Mouse (Mus musculus) limb, embryonic 13.5 days (tissue): ENCODE results near the gene Calhm3. TPM values are rescaled to one million over a fixed set of nuclear protein-coding genes. Genes with fewer than 3 reads are reported as not detected.

Experiments
- ATAC-seq: fragments of 200-750 bp; cut with Nextera tagmentation; 2 replicates; pipeline ENCODE4 v1.8.0; 2017; ENCODE audit warnings: low read depth, moderate number of reproducible peaks, moderate TSS enrichment; ENCODE audit not compliant: low FRiP score
- H3K27ac ChIP-seq: fragments of 300-500 bp; sonication (generic); 2 replicates; pipeline ENCODE4 v1.5.1; 2015; ENCODE audit warnings: inconsistent platforms, mild to moderate bottlenecking, moderate library complexity
- H3K27me3 ChIP-seq: fragments of 300-500 bp; sonication (generic); 2 replicates; pipeline ENCODE4 v1.6.1; 2015; ENCODE audit warnings: mild to moderate bottlenecking, inconsistent platforms
- H3K36me3 ChIP-seq: fragments of 300-500 bp; sonication (generic); 2 replicates; pipeline ENCODE4 v1.6.1; 2015; ENCODE audit warnings: inconsistent platforms, mild to moderate bottlenecking, moderate library complexity
- H3K4me1 ChIP-seq: fragments of 300-500 bp; sonication (generic); 2 replicates; pipeline ENCODE4 v1.6.1; 2015; ENCODE audit warnings: inconsistent platforms
- H3K4me2 ChIP-seq: fragments of 300-500 bp; sonication (generic); replicated peaks from 2 replicates; pipeline ENCODE4 v1.6.1; 2015; ENCODE audit warnings: inconsistent platforms, mild to moderate bottlenecking, moderate library complexity
- H3K4me3 ChIP-seq: fragments of 300-500 bp; sonication (generic); 2 replicates; pipeline ENCODE4 v1.5.1; 2015; ENCODE audit warnings: moderate library complexity, mild to moderate bottlenecking, inconsistent platforms
- H3K9ac ChIP-seq: fragments of 300-500 bp; sonication (generic); 2 replicates; pipeline ENCODE4 v1.6.1; 2015; ENCODE audit warnings: mild to moderate bottlenecking, inconsistent platforms
- H3K9me3 ChIP-seq: fragments of 300-500 bp; sonication (generic); 2 replicates; pipeline ENCODE4 v1.6.1; 2016; ENCODE audit warnings: inconsistent platforms
- WGBS: fragments of 180-500 bp; shearing (Covaris S2); methylation state at CpG from one replicate; pipeline ENCODE4 v1.1.7; 2015; 5-methylcytosine and 5-hydroxymethylcytosine counted together
- polyA plus RNA-seq: library from polyadenylated mRNA; unstranded; fragments of >200 nt; fragmentation: Nextera tagmentation; extraction: Ambion mirVana; gene quantifications from 2 replicates; pipeline ENCODE4 v1.2.1, GENCODE M21; 2015

The Calhm3 gene
- polyA plus RNA-seq, result not detected in 2 replicates

DNA sequence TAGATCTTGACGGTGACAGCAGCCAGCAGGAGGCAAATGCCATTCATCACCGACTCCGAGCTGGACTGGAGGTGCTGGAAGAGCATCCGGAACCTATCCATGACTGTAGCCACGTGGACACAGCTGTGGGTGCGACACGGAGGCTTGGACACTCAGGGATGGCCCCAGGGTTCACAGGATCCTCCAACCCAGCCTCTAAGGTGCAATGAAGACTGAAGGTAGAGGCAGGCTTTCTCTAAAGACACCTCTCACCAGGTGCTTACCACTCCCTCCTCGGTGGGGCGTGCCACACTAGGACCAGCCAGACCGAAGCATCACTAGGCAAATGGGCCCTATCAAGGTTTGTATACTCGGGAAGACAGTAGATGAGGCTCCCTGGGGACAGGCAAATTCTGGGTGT lies at the start of gene Calhm3:
Calhm3 (minus strand) TSS at position 101 of the 400 bp plus-strand sequence.
- Histone ChIP-seq H3K4me1 (no peaks in the 10 kb centered on the region), H3K4me2 (no peak within 1 kb of the TSS), H3K9me3 (no peaks in the 10 kb centered on the region), H3K36me3 (no peaks in the 10 kb centered on the region), H3K27me3 (no peaks in the 10 kb centered on the region; the same call in 1 of the 2 replicates), H3K27ac (no peak within 1 kb of the TSS), H3K4me3 (no peak within 1 kb of the TSS), H3K9ac (no peak within 1 kb of the TSS)
- ATAC-seq, result no peak
- WGBS, result 81% methylated on average over 11 of the region's 11 CpGs

DNA sequence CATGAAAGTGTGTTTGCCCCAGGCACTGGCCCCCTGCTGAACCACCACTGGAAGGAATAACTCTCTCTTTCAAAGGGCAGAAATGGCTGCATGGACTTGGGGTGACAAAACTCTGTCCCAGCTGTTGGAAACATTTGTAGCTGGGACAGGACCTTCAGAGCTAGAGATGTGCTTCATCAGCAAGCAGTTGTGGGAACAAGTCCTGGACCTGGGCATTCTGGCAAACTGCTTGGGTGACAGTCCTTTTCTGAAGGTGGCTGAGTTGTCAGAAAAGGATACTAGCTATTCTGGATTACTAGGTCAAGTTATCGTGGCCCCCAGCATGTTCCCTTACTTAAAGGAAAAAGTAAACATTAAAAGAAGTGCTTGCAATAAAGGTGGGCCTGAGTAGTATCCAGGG lies 48.6 kb upstream of the Calhm3 start:
- no peak overlapping the region for H3K9ac ChIP-seq
- H3K4me2 ChIP-seq, result no peak overlapping the region
- no peak overlapping the region for H3K4me3 ChIP-seq
- H3K27ac ChIP-seq, result no peak overlapping the region
- H3K4me1 ChIP-seq, result peaks cover 14% of the 10 kb centered on the region
- no peaks in the 10 kb centered on the region for H3K27me3 ChIP-seq
- H3K9me3 ChIP-seq, result no peaks in the 10 kb centered on the region
- WGBS, result 82% methylated on average over 1 of the region's 1 CpGs
- no peaks in the 10 kb centered on the region for H3K36me3 ChIP-seq
- no peak for ATAC-seq

- no peaks in the 10 kb centered on the region for H3K36me3 ChIP-seq
- no peaks in the 10 kb centered on the region for H3K27me3 ChIP-seq
- no peaks in the 10 kb centered on the region for H3K9me3 ChIP-seq
- H3K27ac ChIP-seq, result no peak overlapping the region
- H3K4me3 ChIP-seq, result no peak overlapping the region
- ATAC-seq, result no peak
- H3K4me2 ChIP-seq, result no peak overlapping the region
- no peak overlapping the region for H3K9ac ChIP-seq
- WGBS, result 86% methylated on average over 6 of the region's 6 CpGs
- H3K4me1 ChIP-seq, result peaks cover 14% of the 10 kb centered on the region
These were observed 47.1 kb upstream of the Calhm3 start for GRCm38 (mm10) chr19:47204653-47205052.

- Histone ChIP-seq H3K27ac (no peak overlapping the region), H3K36me3 (no peaks in the 10 kb centered on the region), H3K4me3 (no peak overlapping the region), H3K9ac (no peak overlapping the region), H3K4me2 (no peak overlapping the region), H3K27me3 (no peaks in the 10 kb centered on the region), H3K9me3 (no peaks in the 10 kb centered on the region), H3K4me1 (peaks cover 14% of the 10 kb centered on the region)
- no peak for ATAC-seq
- 91% methylated on average over 6 of the region's 6 CpGs for WGBS
These were observed 45.5 kb upstream of the Calhm3 start for GRCm38 (mm10) chr19:47203042-47203441.

DNA sequence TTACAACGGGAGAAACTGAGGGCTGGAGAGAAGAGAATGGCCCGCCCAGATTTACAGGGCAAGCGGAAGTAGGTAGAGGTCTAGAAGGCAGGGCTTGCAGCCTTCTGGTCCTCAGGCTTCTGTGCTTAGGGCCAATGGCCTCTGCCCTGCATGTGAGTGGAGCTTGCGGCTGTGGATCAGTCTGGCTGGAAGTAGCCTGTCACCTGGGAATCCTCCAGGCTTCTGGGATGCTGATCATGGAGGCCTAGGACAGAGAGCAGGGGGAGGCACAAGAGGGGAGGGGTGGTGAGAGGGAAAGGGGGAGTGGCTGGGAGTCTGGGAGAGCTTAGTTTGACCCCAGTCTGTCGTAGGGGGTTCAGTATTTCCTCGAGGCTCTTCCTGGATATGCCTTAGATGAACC lies 44.9 kb upstream of the Calhm3 start:
- Histone ChIP-seq H3K4me1 (peaks cover 14% of the 10 kb centered on the region), H3K27me3 (no peaks in the 10 kb centered on the region), H3K9ac (no peak overlapping the region), H3K4me2 (no peak overlapping the region; the same call in 1 of the 2 replicates), H3K4me3 (no peak overlapping the region), H3K9me3 (no peaks in the 10 kb centered on the region), H3K36me3 (no peaks in the 10 kb centered on the region), H3K27ac (no peak overlapping the region)
- 48% methylated on average over 6 of the region's 6 CpGs for WGBS
- no peak for ATAC-seq

DNA sequence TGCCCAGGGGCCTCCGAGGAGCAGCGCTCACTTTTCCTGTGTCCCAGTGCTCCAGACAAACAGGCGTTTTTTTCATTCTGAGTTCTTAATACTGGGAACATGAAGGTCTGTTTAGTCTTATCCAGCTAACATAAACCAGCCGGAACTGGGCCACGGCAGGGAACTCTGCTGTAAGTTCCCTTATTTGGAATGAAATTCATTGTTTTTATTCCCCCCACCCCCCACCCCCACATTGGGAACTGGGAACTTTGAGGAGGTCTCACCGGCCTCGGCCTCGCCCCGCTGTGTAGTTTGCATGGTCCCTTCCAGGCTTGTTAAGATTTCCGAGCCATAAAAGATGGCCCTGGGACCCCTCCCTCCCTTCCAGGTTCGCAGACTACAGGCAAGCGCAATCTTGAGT lies 44.4 kb upstream of the Calhm3 start:
- Histone ChIP-seq H3K4me1 (peaks cover 14% of the 10 kb centered on the region), H3K9ac (no peak overlapping the region), H3K4me2 (peak overlapping the region; percentile 15; the same call in 1 of the 2 replicates), H3K9me3 (no peaks in the 10 kb centered on the region), H3K36me3 (no peaks in the 10 kb centered on the region), H3K27ac (0 out of 2 replicates have a peak overlapping the region, but pooled peaks have one; percentile 11), H3K4me3 (no peak overlapping the region), H3K27me3 (no peaks in the 10 kb centered on the region)
- WGBS, result 24% methylated on average over 12 of the region's 12 CpGs
- peak; percentile 51; the same call in 1 of the 2 replicates for ATAC-seq

GRCm38 (mm10) chr19:47198671-47199350 lies 41.2 kb upstream of the Calhm3 start:
- Histone ChIP-seq H3K9me3 (no peaks in the 10 kb centered on the region), H3K27ac (no peak overlapping the region), H3K27me3 (no peaks in the 10 kb centered on the region), H3K4me1 (peaks cover 14% of the 10 kb centered on the region), H3K36me3 (no peaks in the 10 kb centered on the region), H3K4me3 (no peak overlapping the region), H3K4me2 (no peak overlapping the region), H3K9ac (no peak overlapping the region)
- WGBS, result 71% methylated on average over 13 of the region's 13 CpGs
- ATAC-seq, result no peak

DNA sequence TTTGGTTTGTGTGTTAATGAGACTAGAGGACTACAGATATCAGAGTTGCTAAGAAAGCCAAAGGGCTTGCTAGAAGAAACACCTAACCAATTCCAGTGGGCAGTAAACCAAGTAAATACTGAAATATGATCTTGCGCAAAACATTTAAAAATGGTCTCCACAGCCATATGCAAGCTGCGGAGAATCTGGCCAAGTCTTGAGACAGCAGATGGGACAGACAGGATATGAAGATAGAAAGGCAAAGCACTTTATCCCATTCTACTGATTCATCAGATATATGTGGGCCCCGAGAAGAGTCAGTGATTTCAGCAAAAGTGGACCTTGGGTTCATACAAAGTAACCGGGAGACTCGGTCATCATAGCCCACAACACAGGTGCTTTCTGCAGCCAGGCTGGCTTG lies 34.6 kb upstream of the Calhm3 start:
- 91% methylated on average over 5 of the region's 5 CpGs for WGBS
- no peak for ATAC-seq

DNA sequence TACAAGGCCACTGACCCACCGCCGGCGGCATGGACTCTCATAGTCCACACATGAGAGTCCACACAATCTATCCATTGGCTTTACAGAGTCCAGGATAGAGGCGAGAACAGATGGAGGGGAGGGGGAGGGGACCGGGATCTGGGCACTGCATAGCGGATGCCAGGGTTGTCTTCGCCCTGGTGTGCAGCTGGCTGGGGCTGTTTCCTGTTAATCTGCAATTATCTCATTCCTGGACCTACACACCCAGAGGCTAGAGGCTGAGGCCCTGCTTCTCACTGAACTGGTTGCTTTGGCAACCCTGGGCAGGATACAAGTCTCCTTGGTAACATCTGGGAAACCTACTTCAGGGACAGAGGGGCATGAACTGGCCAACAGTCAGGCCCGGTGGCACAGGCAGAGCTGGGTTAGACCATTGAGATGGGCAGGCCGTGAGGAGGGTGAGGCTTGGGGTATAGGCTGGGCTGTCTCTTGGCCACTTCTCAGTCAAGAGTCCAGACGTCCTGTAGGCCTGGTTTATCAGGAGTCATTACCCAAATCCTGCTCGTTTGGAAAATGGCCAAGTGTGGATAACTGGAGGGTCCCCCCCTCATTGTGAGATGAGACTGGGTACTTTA lies 31.1 kb upstream of the Calhm3 start:
- H3K9ac ChIP-seq, result no peak overlapping the region
- H3K27me3 ChIP-seq, result no peaks in the 10 kb centered on the region
- H3K4me2 ChIP-seq, result no peak overlapping the region
- no peaks in the 10 kb centered on the region for H3K9me3 ChIP-seq
- WGBS, result 60% methylated on average over 11 of the region's 11 CpGs
- peaks cover 13% of the 10 kb centered on the region for H3K4me1 ChIP-seq
- H3K4me3 ChIP-seq, result no peak overlapping the region
- ATAC-seq, result no peak
- H3K27ac ChIP-seq, result no peak overlapping the region
- no peaks in the 10 kb centered on the region for H3K36me3 ChIP-seq

More for the DNA sequence above, 34.6 kb upstream of the Calhm3 start:
- no peak overlapping the region for H3K4me3 ChIP-seq
- H3K9me3 ChIP-seq, result no peaks in the 10 kb centered on the region
- H3K4me1 ChIP-seq, result peaks cover 7% of the 10 kb centered on the region
- no peak overlapping the region for H3K27ac ChIP-seq
- H3K36me3 ChIP-seq, result no peaks in the 10 kb centered on the region
- no peaks in the 10 kb centered on the region for H3K27me3 ChIP-seq
- H3K4me2 ChIP-seq, result no peak overlapping the region
- H3K9ac ChIP-seq, result no peak overlapping the region

DNA sequence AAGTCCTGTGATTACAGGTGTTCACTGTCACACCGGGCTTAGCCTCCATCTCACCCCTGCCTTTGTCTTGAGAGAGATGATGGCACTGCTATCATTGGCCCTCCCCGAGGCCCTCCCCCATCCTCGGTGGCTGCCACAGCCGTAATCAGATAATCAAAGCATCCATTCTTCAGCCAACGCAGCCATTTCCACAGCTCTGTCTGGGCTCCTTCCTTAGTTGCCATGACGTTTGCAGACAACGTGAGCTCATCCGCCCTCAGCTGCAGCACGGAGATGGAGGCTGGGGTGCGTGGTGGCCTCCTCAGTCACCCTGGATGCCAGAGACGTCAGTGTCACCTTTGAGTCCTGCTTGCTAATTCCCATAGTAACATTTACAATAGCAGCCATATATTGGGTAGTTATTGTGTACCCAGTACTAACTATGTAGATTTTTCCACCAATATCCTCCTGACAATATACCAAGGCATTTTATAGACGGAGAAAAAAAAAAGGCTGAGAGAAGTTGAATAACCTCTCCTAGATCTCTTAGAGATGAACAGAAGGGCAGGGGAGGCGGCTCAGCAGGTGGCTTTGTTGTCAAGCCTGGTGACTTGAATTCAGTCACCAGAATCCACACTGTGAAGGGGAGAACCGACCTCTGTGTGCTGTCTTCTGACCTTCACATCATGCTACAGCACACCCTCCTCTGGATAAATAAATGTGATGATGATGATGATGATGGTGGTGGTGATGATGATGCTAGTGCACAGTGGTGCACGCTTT lies 29.1 kb upstream of the Calhm3 start:
- Histone ChIP-seq H3K4me3 (no peak overlapping the region), H3K4me2 (no peak overlapping the region), H3K9me3 (peaks cover 7% of the 10 kb centered on the region), H3K36me3 (no peaks in the 10 kb centered on the region), H3K27ac (no peak overlapping the region), H3K9ac (no peak overlapping the region), H3K27me3 (0 out of 2 replicates have a peak, but pooled peaks cover 4% of the 10 kb centered on the region), H3K4me1 (peaks cover 13% of the 10 kb centered on the region)
- no peak for ATAC-seq
- 54% methylated on average over 15 of the region's 15 CpGs for WGBS

DNA sequence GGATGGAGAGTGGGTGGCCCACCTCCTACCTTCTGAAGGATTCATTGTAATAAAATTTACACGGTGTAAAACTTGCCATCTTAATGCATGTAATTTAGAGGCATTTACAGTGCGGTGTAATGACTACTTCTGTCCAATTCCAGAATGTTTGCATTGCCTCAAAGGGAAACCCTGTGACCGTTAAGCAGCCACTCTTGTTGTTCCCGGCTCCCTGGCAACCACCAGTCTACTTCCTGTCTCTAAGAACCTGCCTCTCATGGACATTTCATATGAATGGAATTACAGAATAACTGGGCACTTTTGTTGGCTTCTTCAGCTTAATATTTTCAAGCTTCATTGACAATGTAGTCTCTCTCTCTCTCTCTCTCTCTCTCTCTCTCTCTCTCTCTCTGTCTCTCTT lies 27.2 kb upstream of the Calhm3 start:
- no peaks in the 10 kb centered on the region for H3K36me3 ChIP-seq
- ATAC-seq, result no peak
- peaks cover 17% of the 10 kb centered on the region for H3K4me1 ChIP-seq
- H3K4me2 ChIP-seq, result no peak overlapping the region
- WGBS, result 36% methylated on average over 4 of the region's 4 CpGs
- peaks cover 11% of the 10 kb centered on the region for H3K9me3 ChIP-seq
- no peak overlapping the region for H3K9ac ChIP-seq
- peaks cover 22% of the 10 kb centered on the region for H3K27me3 ChIP-seq
- H3K27ac ChIP-seq, result no peak overlapping the region
- no peak overlapping the region for H3K4me3 ChIP-seq

- Histone ChIP-seq H3K27ac (no peak overlapping the region), H3K9ac (no peak overlapping the region), H3K9me3 (peaks cover 11% of the 10 kb centered on the region), H3K4me3 (no peak overlapping the region), H3K4me1 (peaks cover 22% of the 10 kb centered on the region), H3K27me3 (peaks cover 27% of the 10 kb centered on the region), H3K4me2 (no peak overlapping the region), H3K36me3 (no peaks in the 10 kb centered on the region)
- WGBS, result 61% methylated on average over 8 of the region's 8 CpGs
- no peak for ATAC-seq
These were observed 26.7 kb upstream of the Calhm3 start for GRCm38 (mm10) chr19:47184221-47184620.
